In genomic region chr2:145593649-145594347, GRCm38 (mm10) we compare ENCODE assay signal across 16 mouse cellular contexts.
DNase-seq lines count a peak whose midpoint lies in the region; ATAC-seq lines count a peak whose summit lies in the region.
"Had no signal": no experiment of that assay in that cellular context is flagged by ENCODE, and none has a peak within 500 bp of the region (broad histone marks: within the 10 kb centered on the region; RNA-seq: fewer than 3 reads in every experiment).

No protein-coding gene starts in this region.

- no peaks in the 10 kb centered on the region for H3K36me3 ChIP-seq in kidney, embryonic 15.5 days
- H3K36me3 ChIP-seq: embryonic facial prominence, embryonic 12.5 days; forebrain, embryonic 10.5 days; limb, embryonic 15.5 days; neural tube, embryonic 15.5 days had no signal

- H3K4me1 ChIP-seq in kidney, embryonic 15.5 days: no peaks in the 10 kb centered on the region
- H3K4me1 ChIP-seq: embryonic facial prominence, embryonic 12.5 days; forebrain, embryonic 10.5 days; limb, embryonic 15.5 days; neural tube, embryonic 15.5 days had no signal

- H3K4me3 ChIP-seq in kidney, embryonic 15.5 days (replicated peaks): no peak overlapping the region
- H3K4me3 ChIP-seq: embryonic facial prominence, embryonic 12.5 days; forebrain, embryonic 10.5 days; limb, embryonic 15.5 days; neural tube, embryonic 15.5 days had no signal

- H3K27ac ChIP-seq in kidney, embryonic 15.5 days: no peak overlapping the region
- H3K27ac ChIP-seq: embryonic facial prominence, embryonic 12.5 days; forebrain, embryonic 10.5 days; hindbrain, postnatal 0 days; limb, embryonic 15.5 days; macrophage; neural tube, embryonic 15.5 days had no signal

- no peaks in the 10 kb centered on the region for H3K27me3 ChIP-seq in kidney, embryonic 15.5 days
- H3K27me3 ChIP-seq: embryonic facial prominence, embryonic 12.5 days; limb, embryonic 15.5 days; neural tube, embryonic 15.5 days had no signal

- no peaks in the 10 kb centered on the region for H3K9me3 ChIP-seq in kidney, embryonic 15.5 days (replicated peaks)
- H3K9me3 ChIP-seq: embryonic facial prominence, embryonic 12.5 days; forebrain, embryonic 10.5 days; limb, embryonic 15.5 days; neural tube, embryonic 15.5 days had no signal

- H3K9ac ChIP-seq in kidney, embryonic 15.5 days: no peak overlapping the region
- H3K9ac ChIP-seq: embryonic facial prominence, embryonic 12.5 days; limb, embryonic 15.5 days; neural tube, embryonic 15.5 days had no signal

- WGBS in kidney, embryonic 15.5 days: 69% methylated on average over 3 of the region's 3 CpGs

- ATAC-seq in kidney, embryonic 15.5 days (replicated peaks; ENCODE audit: low FRiP score): no peak
- ATAC-seq: hindbrain, postnatal 0 days had no signal

- no peak overlapping the region for H3K4me2 ChIP-seq in kidney, embryonic 15.5 days
- H3K4me2 ChIP-seq: embryonic facial prominence, embryonic 12.5 days; limb, embryonic 15.5 days; neural tube, embryonic 15.5 days had no signal

- peak; percentile 80 for DNase-seq in kidney, adult 11 months
- peak; percentile 26 to 32 for DNase-seq in adrenal gland, postnatal 36 days
- peak; percentile 40 for DNase-seq in kidney, postnatal 10 days
- peak; percentile 73 for DNase-seq in lung, postnatal 36 days
- DNase-seq in neural tube, embryonic 10.5 days (ENCODE audit: extremely low spot score, low spot score): no peak
- DNase-seq in right cerebral cortex, adult 2 months (ENCODE audit: low spot score in 2 of 2): no peak
- DNase-seq in layer of hippocampus, adult 18-20 months (ENCODE audit: low spot score in 2 of 2): no peak
- DNase-seq: cerebellum, postnatal 25 days; heart, postnatal 36 days had no signal

Comparison
In these comparisons a context has a peak if more than half of its experiments do, and no peak if none do; other contexts are left out.
1. DNase-seq: peak in kidney, adult 11 months (single experiment), adrenal gland, postnatal 36 days (2 of 2), kidney, postnatal 10 days (single experiment) and lung, postnatal 36 days (single experiment); none in neural tube, embryonic 10.5 days (single experiment), right cerebral cortex, adult 2 months (0 of 2) and layer of hippocampus, adult 18-20 months (0 of 2).